Mouse (Mus musculus) fat pad, adult 2 months (tissue): ENCODE data around the gene Fgd3.

Experiments used
- DNase-seq: peaks from one replicate; pipeline ENCODE4 v3.0.0-alpha.2; 2011; ENCODE audit warnings: low read depth, low spot score; ENCODE audit errors: extremely low read depth

Fgd3 gene

GRCm38 (mm10) chr13:49250716-49251517, 69.2 kb downstream of the Fgd3 start:
- DNase-seq = no peak

DNA sequence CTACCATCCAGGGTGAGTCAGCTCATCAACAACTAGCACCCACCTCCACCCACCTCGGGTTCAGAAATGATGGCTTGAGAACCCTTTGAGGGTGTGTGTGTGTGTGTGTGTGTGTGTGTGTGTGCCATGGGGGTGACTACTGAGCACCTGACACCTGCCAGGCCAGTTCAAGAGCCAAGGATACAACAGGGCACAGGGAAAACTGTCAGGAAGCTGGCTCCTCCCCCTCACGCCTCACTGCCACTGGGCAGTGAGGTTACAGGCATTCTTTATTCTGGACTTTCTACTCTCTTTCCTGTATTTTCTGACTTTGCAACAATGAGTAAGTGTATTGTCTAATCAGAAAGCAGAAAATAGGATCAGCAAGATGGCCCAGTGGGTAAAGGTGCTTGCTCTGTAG, 70.5 kb downstream of the Fgd3 start:
- no peak for DNase-seq

- DNase-seq = no peak
These were observed 71.2 kb downstream of the Fgd3 start for GRCm38 (mm10) chr13:49248923-49249322.

DNA sequence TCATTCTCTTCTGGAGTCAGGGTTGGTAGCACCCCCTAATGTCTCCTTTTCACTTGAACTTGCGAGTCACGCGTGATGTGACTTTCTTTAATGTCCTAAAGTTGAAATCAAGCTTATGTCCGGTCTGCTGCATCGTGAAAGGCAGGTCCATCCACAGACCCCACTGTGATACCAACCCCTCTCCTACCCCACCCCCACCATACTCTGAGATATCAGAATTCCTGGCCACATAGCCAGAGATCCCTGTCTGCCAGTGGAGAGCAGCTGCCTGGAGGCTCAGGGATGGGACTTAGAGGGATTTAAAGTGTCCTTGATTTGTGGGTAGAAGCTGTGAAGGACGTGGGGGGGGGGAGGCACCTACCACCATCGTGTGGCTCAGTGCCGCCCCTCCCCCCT, 71.6 kb downstream of the Fgd3 start, which contains the start of gene Susd3:
TSS of gene Susd3 (minus strand) at position 240 of the 396 bp plus-strand sequence.
- DNase-seq = no peak

DNA sequence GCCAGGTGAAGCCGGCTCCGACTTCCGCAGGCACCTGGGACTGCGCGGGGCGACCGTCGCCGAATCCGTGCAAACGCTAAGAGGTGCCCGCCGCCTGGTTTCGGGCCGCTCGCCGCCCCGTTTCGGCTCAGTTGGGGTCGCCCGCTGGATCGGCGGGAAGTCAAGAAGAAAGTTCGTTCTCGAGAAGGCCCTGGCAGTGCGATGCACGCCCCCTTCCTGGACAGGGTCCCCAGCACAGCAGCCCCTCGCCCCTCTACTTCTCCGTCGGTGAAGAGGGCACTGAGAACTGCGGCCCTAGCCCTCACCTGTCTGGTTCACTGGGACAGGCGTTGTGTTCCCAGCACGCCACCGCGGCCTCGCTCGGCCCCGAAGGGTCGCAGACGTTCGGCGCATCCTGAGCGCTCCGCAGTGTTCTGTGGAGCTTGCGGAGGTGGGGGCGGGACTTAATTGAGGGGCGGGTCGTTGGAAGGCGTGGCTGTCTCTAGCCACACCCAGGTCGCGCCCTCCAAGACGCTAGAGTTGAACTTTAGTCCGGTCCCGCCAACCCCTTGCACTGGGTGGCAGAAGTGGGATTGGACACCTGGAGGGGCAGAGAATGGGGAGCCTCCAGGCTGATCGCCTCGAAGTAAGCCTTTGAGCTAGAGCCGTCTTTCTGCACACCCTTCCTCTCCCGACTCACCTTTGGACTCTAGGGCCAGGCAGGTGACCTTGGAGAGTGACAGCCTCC, 72.2 kb downstream of the Fgd3 start:
- DNase-seq = no peak

- no peak for DNase-seq
These were observed 72.8 kb downstream of the Fgd3 start for GRCm38 (mm10) chr13:49247232-49247739.

GRCm38 (mm10) chr13:49246626-49247025, 73.5 kb downstream of the Fgd3 start:
- DNase-seq = no peak

DNA sequence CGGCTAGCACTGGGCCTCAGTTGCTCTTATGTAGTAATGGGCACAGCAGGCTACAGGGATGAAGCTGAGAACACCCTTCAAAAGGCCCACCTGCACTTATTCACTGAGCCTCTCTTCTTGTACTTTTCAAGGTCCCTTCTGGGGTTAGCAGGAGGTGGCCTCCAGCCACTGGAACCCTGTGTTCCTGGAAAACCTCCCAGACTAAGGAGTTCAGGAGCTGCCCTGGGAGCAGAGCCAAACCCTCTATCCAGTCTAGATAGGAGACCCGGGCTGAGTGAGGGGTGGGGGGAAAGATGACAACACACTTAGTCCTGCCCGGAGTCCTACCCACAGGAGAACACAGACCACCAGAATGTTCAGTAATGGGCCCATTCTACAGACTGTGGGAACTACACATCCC, 74.1 kb downstream of the Fgd3 start:
- DNase-seq = no peak

GRCm38 (mm10) chr13:49245251-49245650, 74.9 kb downstream of the Fgd3 start:
- DNase-seq = no peak

- DNase-seq = no peak
These were observed 76.6 kb downstream of the Fgd3 start for GRCm38 (mm10) chr13:49243492-49243891.

- DNase-seq = no peak
These were observed 77.6 kb downstream of the Fgd3 start for GRCm38 (mm10) chr13:49242321-49243065.

DNA sequence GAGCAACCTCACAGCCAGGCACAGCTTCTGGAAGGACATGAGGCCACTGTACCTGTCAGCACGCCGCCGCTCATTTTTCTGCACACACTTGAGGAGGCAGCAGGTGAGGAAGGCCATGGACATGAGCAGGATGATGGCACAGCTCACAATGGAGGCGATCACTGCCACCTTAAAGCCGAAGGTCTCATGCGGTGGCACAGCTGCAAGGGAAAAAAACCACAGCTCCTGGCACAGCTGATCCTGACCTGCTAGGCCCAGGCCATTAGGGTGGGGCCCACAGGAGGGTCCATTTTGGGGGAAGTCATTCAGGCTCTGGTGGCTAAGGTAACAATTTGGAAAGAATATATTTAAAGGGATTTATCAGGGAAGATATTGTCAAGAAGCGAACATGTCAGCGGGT, 81.4 kb downstream of the Fgd3 start:
- DNase-seq = no peak

GRCm38 (mm10) chr13:49237617-49238016, 82.5 kb downstream of the Fgd3 start:
- no peak for DNase-seq

GRCm38 (mm10) chr13:49234711-49235110, 85.4 kb downstream of the Fgd3 start:
- no peak for DNase-seq

DNA sequence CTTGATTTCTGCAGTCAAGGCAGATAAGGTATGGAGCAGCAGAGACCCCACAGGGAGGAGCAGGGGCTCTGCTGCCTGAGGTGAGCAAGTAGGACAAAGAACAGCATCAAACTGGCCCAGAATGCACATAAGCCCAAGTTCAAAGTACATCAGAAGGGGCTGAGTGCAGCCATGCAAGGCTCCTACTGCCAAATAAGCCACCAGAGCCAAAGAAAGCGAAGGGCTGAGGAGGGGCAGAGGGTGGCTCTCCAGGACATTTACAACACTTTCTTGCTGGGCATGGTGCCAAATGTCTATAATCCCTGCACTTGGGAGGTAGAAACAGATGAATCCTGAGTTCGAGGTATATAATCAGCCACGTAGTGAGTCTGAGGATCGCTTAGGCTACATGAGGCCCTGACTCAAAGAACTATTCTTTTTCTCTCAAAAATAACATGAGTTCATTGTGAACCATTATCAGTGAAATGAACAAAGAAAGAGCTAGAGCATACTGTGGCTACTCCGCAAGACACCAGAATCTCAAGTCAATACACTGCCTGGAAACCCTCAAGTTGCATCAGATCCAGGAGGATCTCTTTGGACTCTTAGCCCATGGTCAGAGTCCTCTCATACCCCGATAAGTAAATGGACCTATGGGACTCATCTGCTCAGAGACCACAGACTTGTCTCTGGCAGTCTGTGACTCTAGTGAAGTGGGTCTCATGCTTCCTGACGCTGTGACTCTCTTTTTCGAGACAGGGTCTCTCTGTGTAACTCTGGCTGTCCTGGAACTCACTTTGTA, 86.1 kb downstream of the Fgd3 start:
- DNase-seq = no peak

DNA sequence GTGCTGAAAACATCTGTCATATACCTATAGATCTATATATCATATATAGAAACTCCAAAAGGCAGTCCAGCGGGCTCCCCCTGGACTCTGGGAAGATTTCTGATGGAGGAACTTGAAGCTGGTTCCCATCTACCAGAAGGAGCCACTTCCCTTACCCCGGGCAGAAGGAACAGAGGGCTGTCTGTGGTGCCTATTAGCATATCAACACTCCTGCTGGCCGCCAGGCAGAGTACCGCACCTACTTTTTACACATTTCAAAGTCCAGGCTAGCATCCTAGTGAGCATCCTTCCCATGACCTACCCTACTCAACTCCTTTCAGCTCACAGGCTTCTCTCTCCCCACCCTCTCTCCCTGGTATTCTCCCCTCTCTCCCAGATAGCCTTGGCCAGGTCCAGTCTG, 94.5 kb downstream of the Fgd3 start:
- no peak for DNase-seq

DNA sequence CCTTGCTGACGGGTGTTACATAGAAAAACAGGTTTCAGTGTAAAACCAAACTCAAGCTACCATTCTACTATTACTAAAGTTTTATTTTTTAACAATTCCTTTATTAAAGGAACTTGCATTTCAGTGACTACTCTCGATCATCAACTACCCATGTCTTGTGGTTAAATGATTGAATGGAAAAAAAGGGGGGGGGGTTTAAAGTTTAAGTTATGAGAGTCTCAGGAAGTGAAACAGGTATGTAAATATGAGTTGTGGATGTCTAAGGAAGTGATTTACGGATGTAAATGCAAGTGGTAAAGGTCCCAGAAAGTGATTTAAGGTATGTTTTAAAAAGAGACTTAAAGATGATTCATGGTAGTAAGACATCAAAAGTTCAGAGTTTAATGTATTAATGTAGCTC, 95.0 kb downstream of the Fgd3 start:
- no peak for DNase-seq

- DNase-seq = no peak
These were observed 95.4 kb downstream of the Fgd3 start for GRCm38 (mm10) chr13:49224729-49225128.

- DNase-seq = peak; percentile 26
These were observed 95.8 kb downstream of the Fgd3 start for GRCm38 (mm10) chr13:49224314-49224713.

GRCm38 (mm10) chr13:49220912-49221311, 99.2 kb downstream of the Fgd3 start:
- no peak for DNase-seq

DNA sequence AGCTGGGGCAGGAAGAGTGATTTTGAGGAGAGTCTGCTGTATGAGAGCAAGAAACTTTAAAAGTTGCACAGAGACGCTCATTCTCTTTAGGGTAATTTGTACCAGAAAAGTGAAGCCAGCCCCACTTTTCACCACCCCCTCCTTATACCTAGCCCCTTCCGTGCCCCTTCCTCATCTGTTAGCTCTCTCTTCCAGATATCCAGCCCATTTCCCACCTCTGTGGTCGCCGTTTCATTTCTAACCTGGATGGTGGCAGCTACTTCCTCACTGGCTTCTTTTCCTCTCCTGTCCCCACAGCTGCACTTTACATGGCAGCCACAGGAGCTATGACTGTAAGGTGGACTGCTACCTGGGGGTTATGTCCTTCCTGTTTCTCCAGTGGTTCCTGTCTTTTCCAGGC, 100.7 kb downstream of the Fgd3 start:
- no peak for DNase-seq
